Mouse (Mus musculus): ENCODE measurements around the gene Slc35f1. TPM values are rescaled to one million over a fixed set of nuclear protein-coding genes. Genes with fewer than 3 reads are reported as not detected.

The Slc35f1 gene
- polyA plus RNA-seq, 1 experiment from 2014 or later: 1.1 TPM

DNA sequence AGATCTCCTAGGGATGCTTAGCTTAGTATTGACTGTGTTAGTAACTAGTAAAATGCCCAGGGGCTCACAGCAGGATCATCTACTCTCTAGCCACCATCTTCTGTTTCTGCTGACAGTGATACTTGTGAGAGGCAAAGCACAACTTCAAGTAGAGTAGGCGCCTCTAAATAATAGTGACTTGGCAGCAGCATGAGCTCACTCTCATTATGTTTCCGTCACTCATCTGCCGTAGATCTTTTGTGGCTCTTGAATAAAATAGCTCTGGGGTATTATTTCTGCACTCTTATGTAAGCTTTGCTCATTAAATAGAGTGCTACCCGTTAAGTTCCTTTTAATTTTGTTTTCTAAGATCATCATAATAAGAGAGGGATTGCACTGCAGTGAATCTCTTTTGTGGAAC, 107.1 kb downstream of the Slc35f1 start:
- H3K4me3 ChIP-seq (ENCODE audit: control insufficient read depth in 1 of 2, insufficient read depth in 1 of 2, low read depth in 1 of 2, low read length in 2 of 2): no peak overlapping the region
- H3K4me1 ChIP-seq (ENCODE audit: control insufficient read depth in 2 of 2, insufficient read depth in 2 of 2, low read length in 2 of 2): no peaks in the 10 kb centered on the region
- H3K27ac ChIP-seq (replicated peaks in 1 of 2; ENCODE audit: control insufficient read depth in 1 of 2, insufficient read depth in 1 of 2, low read depth in 2 of 2, low read length in 2 of 2): no peak overlapping the region
- H3K27me3 ChIP-seq (ENCODE audit: control insufficient read depth, insufficient read depth, low read length): no peaks in the 10 kb centered on the region
- WGBS: 78% methylated on average over 4 of the region's 4 CpGs
- ATAC-seq (ENCODE audit: insufficient number of reproducible peaks, insufficient read depth, low FRiP score, low read depth): no peak
- H3K36me3 ChIP-seq (ENCODE audit: control insufficient read depth, insufficient read depth, low read length): no peaks in the 10 kb centered on the region
- H3K9me3 ChIP-seq (ENCODE audit: control insufficient read depth, low read length): no peaks in the 10 kb centered on the region
- H3K9ac ChIP-seq (ENCODE audit: low read length): no peak overlapping the region
- H3K4me2 ChIP-seq (ENCODE audit: low read length): no peak overlapping the region

DNA sequence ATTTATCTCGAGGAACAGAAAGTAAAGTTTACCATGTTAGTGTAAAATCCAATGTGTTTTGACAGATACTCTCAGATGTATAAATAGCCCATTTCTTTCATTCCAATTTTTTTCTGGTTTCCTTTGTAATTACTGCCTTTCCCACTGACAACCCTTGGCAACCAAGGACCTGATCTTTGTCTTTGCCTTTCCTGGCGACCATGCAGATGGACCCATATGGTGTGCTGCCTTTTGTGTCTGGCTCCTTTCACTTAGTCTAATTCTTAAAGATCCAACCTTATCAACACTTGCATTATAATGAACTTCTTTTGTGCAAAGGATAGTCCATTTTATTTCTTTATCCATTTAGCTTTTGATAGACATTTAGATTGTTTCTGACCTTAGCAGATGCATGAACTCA, 117.5 kb downstream of the Slc35f1 start:
- WGBS: 65% methylated on average over 2 of the region's 2 CpGs
- no peak for ATAC-seq (ENCODE audit: insufficient number of reproducible peaks, insufficient read depth, low FRiP score, low read depth)
- no peaks in the 10 kb centered on the region for H3K27me3 ChIP-seq (ENCODE audit: control insufficient read depth, insufficient read depth, low read length)
- no peak overlapping the region for H3K4me2 ChIP-seq (ENCODE audit: low read length)
- no peak overlapping the region for H3K9ac ChIP-seq (ENCODE audit: low read length)
- no peaks in the 10 kb centered on the region for H3K36me3 ChIP-seq (ENCODE audit: control insufficient read depth, insufficient read depth, low read length)
- no peak overlapping the region for H3K4me3 ChIP-seq (ENCODE audit: control insufficient read depth in 1 of 2, insufficient read depth in 1 of 2, low read depth in 1 of 2, low read length in 2 of 2)
- no peaks in the 10 kb centered on the region for H3K9me3 ChIP-seq (ENCODE audit: control insufficient read depth, low read length)
- no peaks in the 10 kb centered on the region for H3K4me1 ChIP-seq (ENCODE audit: control insufficient read depth in 2 of 2, insufficient read depth in 2 of 2, low read length in 2 of 2)
- H3K27ac ChIP-seq (replicated peaks in 1 of 2; ENCODE audit: control insufficient read depth in 1 of 2, insufficient read depth in 1 of 2, low read depth in 2 of 2, low read length in 2 of 2): no peak overlapping the region

GRCm38 (mm10) chr10:52812861-52813260, 122.5 kb downstream of the Slc35f1 start:
- Histone ChIP-seq H3K4me1 (ENCODE audit: control insufficient read depth in 2 of 2, insufficient read depth in 2 of 2, low read length in 2 of 2) (no peaks in the 10 kb centered on the region), H3K36me3 (ENCODE audit: control insufficient read depth, insufficient read depth, low read length) (no peaks in the 10 kb centered on the region), H3K4me2 (ENCODE audit: low read length) (no peak overlapping the region), H3K27me3 (ENCODE audit: control insufficient read depth, insufficient read depth, low read length) (no peaks in the 10 kb centered on the region), H3K9me3 (ENCODE audit: control insufficient read depth, low read length) (no peaks in the 10 kb centered on the region), H3K27ac (replicated peaks in 1 of 2; ENCODE audit: control insufficient read depth in 1 of 2, insufficient read depth in 1 of 2, low read depth in 2 of 2, low read length in 2 of 2) (no peak overlapping the region), H3K4me3 (ENCODE audit: control insufficient read depth in 1 of 2, insufficient read depth in 1 of 2, low read depth in 1 of 2, low read length in 2 of 2) (no peak overlapping the region), H3K9ac (ENCODE audit: low read length) (no peak overlapping the region)
- ATAC-seq (ENCODE audit: insufficient number of reproducible peaks, insufficient read depth, low FRiP score, low read depth): no peak
- 85% methylated on average over 4 of the region's 4 CpGs for whole genome bisulfite sequencing

- Histone ChIP-seq H3K36me3 (ENCODE audit: control insufficient read depth, insufficient read depth, low read length) (no peaks in the 10 kb centered on the region), H3K9ac (ENCODE audit: low read length) (no peak overlapping the region), H3K4me3 (ENCODE audit: control insufficient read depth in 1 of 2, insufficient read depth in 1 of 2, low read depth in 1 of 2, low read length in 2 of 2) (no peak overlapping the region), H3K9me3 (ENCODE audit: control insufficient read depth, low read length) (no peaks in the 10 kb centered on the region), H3K4me1 (ENCODE audit: control insufficient read depth in 2 of 2, insufficient read depth in 2 of 2, low read length in 2 of 2) (no peaks in the 10 kb centered on the region), H3K4me2 (ENCODE audit: low read length) (no peak overlapping the region), H3K27ac (replicated peaks in 1 of 2; ENCODE audit: control insufficient read depth in 1 of 2, insufficient read depth in 1 of 2, low read depth in 2 of 2, low read length in 2 of 2) (no peak overlapping the region), H3K27me3 (ENCODE audit: control insufficient read depth, insufficient read depth, low read length) (no peaks in the 10 kb centered on the region)
- WGBS: 84% methylated on average over 5 of the region's 5 CpGs
- no peak for ATAC-seq (ENCODE audit: insufficient number of reproducible peaks, insufficient read depth, low FRiP score, low read depth)
These were observed 124.0 kb downstream of the Slc35f1 start for GRCm38 (mm10) chr10:52814358-52814757.

GRCm38 (mm10) chr10:52819661-52820060, 129.3 kb downstream of the Slc35f1 start:
- WGBS: 88% methylated on average over 1 of the region's 1 CpGs
- no peak overlapping the region for H3K4me2 ChIP-seq (ENCODE audit: low read length)

DNA sequence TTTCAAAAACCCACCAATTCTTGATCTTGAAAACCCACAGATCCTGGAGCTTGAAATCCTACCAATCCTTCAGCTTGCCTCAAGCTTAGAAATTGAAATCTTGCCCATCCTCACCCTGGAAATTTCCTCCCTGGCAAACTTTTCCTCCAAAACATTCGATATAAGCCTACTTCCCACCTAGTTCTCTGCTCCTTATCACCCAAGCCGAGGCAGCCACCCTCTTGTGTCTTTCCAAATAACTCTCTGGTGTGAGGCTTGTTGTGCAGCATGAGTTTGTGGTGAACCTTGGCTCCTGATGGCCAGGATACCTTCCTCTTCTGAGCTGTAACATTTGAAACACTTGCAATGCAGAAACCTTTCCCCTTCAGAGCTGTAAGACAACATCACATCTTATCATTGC, 132.6 kb downstream of the Slc35f1 start:
- 59% methylated on average over 2 of the region's 2 CpGs for WGBS
- no peaks in the 10 kb centered on the region for H3K4me1 ChIP-seq (ENCODE audit: control insufficient read depth in 2 of 2, insufficient read depth in 2 of 2, low read length in 2 of 2)
- no peak overlapping the region for H3K4me3 ChIP-seq (ENCODE audit: control insufficient read depth in 1 of 2, insufficient read depth in 1 of 2, low read depth in 1 of 2, low read length in 2 of 2)
- no peaks in the 10 kb centered on the region for H3K36me3 ChIP-seq (ENCODE audit: control insufficient read depth, insufficient read depth, low read length)
- H3K9ac ChIP-seq (ENCODE audit: low read length): no peak overlapping the region
- H3K4me2 ChIP-seq (ENCODE audit: low read length): no peak overlapping the region
- no peaks in the 10 kb centered on the region for H3K9me3 ChIP-seq (ENCODE audit: control insufficient read depth, low read length)
- no peaks in the 10 kb centered on the region for H3K27me3 ChIP-seq (ENCODE audit: control insufficient read depth, insufficient read depth, low read length)
- ATAC-seq (ENCODE audit: insufficient number of reproducible peaks, insufficient read depth, low FRiP score, low read depth): no peak
- H3K27ac ChIP-seq (replicated peaks in 1 of 2; ENCODE audit: control insufficient read depth in 1 of 2, insufficient read depth in 1 of 2, low read depth in 2 of 2, low read length in 2 of 2): no peak overlapping the region

More at GRCm38 (mm10) chr10:52819661-52820060, 129.3 kb downstream of the Slc35f1 start:
- Histone ChIP-seq H3K9ac (ENCODE audit: low read length) (no peak overlapping the region), H3K36me3 (ENCODE audit: control insufficient read depth, insufficient read depth, low read length) (no peaks in the 10 kb centered on the region), H3K9me3 (ENCODE audit: control insufficient read depth, low read length) (no peaks in the 10 kb centered on the region), H3K4me1 (ENCODE audit: control insufficient read depth in 2 of 2, insufficient read depth in 2 of 2, low read length in 2 of 2) (no peaks in the 10 kb centered on the region), H3K27me3 (ENCODE audit: control insufficient read depth, insufficient read depth, low read length) (no peaks in the 10 kb centered on the region), H3K27ac (replicated peaks in 1 of 2; ENCODE audit: control insufficient read depth in 1 of 2, insufficient read depth in 1 of 2, low read depth in 2 of 2, low read length in 2 of 2) (no peak overlapping the region), H3K4me3 (ENCODE audit: control insufficient read depth in 1 of 2, insufficient read depth in 1 of 2, low read depth in 1 of 2, low read length in 2 of 2) (no peak overlapping the region)
- ATAC-seq (ENCODE audit: insufficient number of reproducible peaks, insufficient read depth, low FRiP score, low read depth): no peak

DNA sequence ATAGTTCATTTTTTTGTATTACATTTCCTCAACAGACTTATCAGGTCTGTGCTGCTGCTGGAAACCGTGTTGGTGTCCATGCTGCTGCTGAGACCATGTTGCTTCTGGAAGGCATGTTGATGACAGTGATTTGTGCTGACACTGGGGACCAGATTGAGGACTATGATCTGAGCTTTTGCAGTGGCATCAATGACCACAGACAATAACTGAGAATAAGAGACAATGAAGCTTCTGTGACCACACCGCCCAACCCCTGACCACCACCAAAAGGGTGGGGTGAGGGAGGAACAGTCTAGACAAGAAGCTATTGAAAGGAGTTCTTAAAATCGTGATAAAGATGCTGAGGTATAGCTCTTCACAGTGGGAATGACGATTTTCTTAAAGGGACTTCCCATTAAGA, 135.4 kb downstream of the Slc35f1 start:
- H3K9me3 ChIP-seq (ENCODE audit: control insufficient read depth, low read length): no peaks in the 10 kb centered on the region
- no peak overlapping the region for H3K4me3 ChIP-seq (ENCODE audit: control insufficient read depth in 1 of 2, insufficient read depth in 1 of 2, low read depth in 1 of 2, low read length in 2 of 2)
- no peak overlapping the region for H3K9ac ChIP-seq (ENCODE audit: low read length)
- ATAC-seq (ENCODE audit: insufficient number of reproducible peaks, insufficient read depth, low FRiP score, low read depth): no peak
- H3K4me2 ChIP-seq (ENCODE audit: low read length): no peak overlapping the region
- no peaks in the 10 kb centered on the region for H3K27me3 ChIP-seq (ENCODE audit: control insufficient read depth, insufficient read depth, low read length)
- 73% methylated on average over 4 of the region's 4 CpGs for WGBS
- H3K4me1 ChIP-seq (ENCODE audit: control insufficient read depth in 2 of 2, insufficient read depth in 2 of 2, low read length in 2 of 2): no peaks in the 10 kb centered on the region
- H3K27ac ChIP-seq (replicated peaks in 1 of 2; ENCODE audit: control insufficient read depth in 1 of 2, insufficient read depth in 1 of 2, low read depth in 2 of 2, low read length in 2 of 2): no peak overlapping the region
- no peaks in the 10 kb centered on the region for H3K36me3 ChIP-seq (ENCODE audit: control insufficient read depth, insufficient read depth, low read length)

DNA sequence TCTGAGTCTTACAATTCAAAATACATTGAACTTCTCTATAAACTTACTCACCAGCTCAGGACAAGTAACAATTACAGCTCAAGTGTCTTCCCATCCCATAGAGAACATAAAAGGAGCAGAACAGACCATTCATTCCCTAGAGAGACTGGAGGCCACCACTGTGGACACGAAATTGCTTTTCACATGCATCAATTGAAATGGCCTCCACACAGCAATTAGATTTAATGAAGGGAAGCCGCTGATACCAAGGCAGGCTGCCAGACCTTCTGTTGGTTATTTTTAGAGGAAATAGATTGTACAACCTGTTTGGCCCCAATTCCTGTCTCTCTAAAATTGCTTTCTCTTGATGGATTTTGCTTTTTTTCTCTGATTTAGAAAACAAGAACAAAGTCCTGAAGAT, 150.5 kb downstream of the Slc35f1 start:
- H3K9ac ChIP-seq (ENCODE audit: low read length): no peak overlapping the region
- H3K9me3 ChIP-seq (ENCODE audit: control insufficient read depth, low read length): no peaks in the 10 kb centered on the region
- no peaks in the 10 kb centered on the region for H3K27me3 ChIP-seq (ENCODE audit: control insufficient read depth, insufficient read depth, low read length)
- 0 out of 4 replicates have a peak, but pooled peaks cover 0 to 2% of the 10 kb centered on the region in 2 experiments for H3K4me1 ChIP-seq (ENCODE audit: control insufficient read depth in 2 of 2, insufficient read depth in 2 of 2, low read length in 2 of 2)
- H3K4me2 ChIP-seq (ENCODE audit: low read length): no peak overlapping the region
- ATAC-seq (ENCODE audit: insufficient number of reproducible peaks, insufficient read depth, low FRiP score, low read depth): no peak
- 73% methylated on average over 2 of the region's 2 CpGs for WGBS
- H3K4me3 ChIP-seq (ENCODE audit: control insufficient read depth in 1 of 2, insufficient read depth in 1 of 2, low read depth in 1 of 2, low read length in 2 of 2): no peak overlapping the region
- no peak overlapping the region for H3K27ac ChIP-seq (replicated peaks in 1 of 2; ENCODE audit: control insufficient read depth in 1 of 2, insufficient read depth in 1 of 2, low read depth in 2 of 2, low read length in 2 of 2)
- H3K36me3 ChIP-seq (ENCODE audit: control insufficient read depth, insufficient read depth, low read length): no peaks in the 10 kb centered on the region

Data from heart, embryonic 14.5 days (tissue).